Mouse (Mus musculus) myocyte (in vitro differentiated cells): ENCODE measurements around the gene Dpyd. TPM values are rescaled to one million over a fixed set of nuclear protein-coding genes. Genes with fewer than 3 reads are reported as not detected.

ENCODE experiments used
- H3K27me3 ChIP-seq: one replicate; pipeline ENCODE4 v1.6.1; 2011; ENCODE audit not compliant: control insufficient read depth, insufficient read depth, insufficient read length
- H3K36me3 ChIP-seq: one replicate; pipeline ENCODE4 v1.6.1; 2011; ENCODE audit not compliant: control insufficient read depth, insufficient read depth
- H3K4me2 ChIP-seq: one replicate; pipeline ENCODE4 v1.6.1; 2011; ENCODE audit warnings: low read depth, control low read depth
- H3K4me3 ChIP-seq: one replicate; pipeline ENCODE4 v1.5.1; 2011; ENCODE audit warnings: mild to moderate bottlenecking, control low read depth, moderate library complexity
- H3K79me2 ChIP-seq: one replicate; pipeline ENCODE4 v1.6.1; 2011; ENCODE audit not compliant: control insufficient read depth, insufficient read depth
- H3ac ChIP-seq: one replicate; pipeline ENCODE4 v1.6.1; 2011; ENCODE audit not compliant: control insufficient read depth, insufficient read length
- CEBPB ChIP-seq: IDR thresholded peaks from 2 replicates; pipeline ENCODE4 v1.6.1; 2011; ENCODE audit warnings: mild to moderate bottlenecking, moderate library complexity; ENCODE audit not compliant: poor library complexity, insufficient read depth, severe bottlenecking
- E2F4 ChIP-seq: IDR thresholded peaks from one replicate; pipeline ENCODE4 v1.6.1; 2011; ENCODE audit warnings: mild to moderate bottlenecking, control low read depth, moderate library complexity; ENCODE audit not compliant: insufficient read depth
- MAX ChIP-seq: IDR thresholded peaks from one replicate; pipeline ENCODE4 v1.6.1; 2011; ENCODE audit warnings: low read depth, mild to moderate bottlenecking, control low read depth
- MYOD1 ChIP-seq, 3 experiments: IDR thresholded peaks; one replicate each; pipeline ENCODE4 v1.6.1; 2011; ENCODE audit warnings: control low read depth in 2 of 3, low read depth in 2 of 3, mild to moderate bottlenecking in 2 of 3, moderate library complexity in 1 of 3; ENCODE audit not compliant: insufficient read length in 2 of 3, control insufficient read depth in 1 of 3
- MYOG ChIP-seq, 3 experiments: IDR thresholded peaks; one replicate each; pipeline ENCODE4 v1.6.1; 2011; ENCODE audit warnings: control low read depth in 2 of 3, low read depth in 2 of 3, mild to moderate bottlenecking in 2 of 3; ENCODE audit not compliant: insufficient read length in 2 of 3, control insufficient read depth in 1 of 3, insufficient read depth in 1 of 3
- POLR2A ChIP-seq: IDR thresholded peaks from one replicate; pipeline ENCODE4 v1.6.1; 2011; ENCODE audit warnings: low read depth, mild to moderate bottlenecking, control low read depth, moderate library complexity; ENCODE audit not compliant: insufficient read length
- POLR2AphosphoS2 ChIP-seq: IDR thresholded peaks from one replicate; pipeline ENCODE4 v1.6.1; 2011; ENCODE audit warnings: low read depth, control low read depth; ENCODE audit not compliant: insufficient read length
- REST ChIP-seq: IDR thresholded peaks from one replicate; pipeline ENCODE4 v1.6.1; 2011; ENCODE audit warnings: mild to moderate bottlenecking, control low read depth, moderate library complexity; ENCODE audit not compliant: insufficient read depth, insufficient read length
- SRF ChIP-seq: IDR thresholded peaks from one replicate; pipeline ENCODE4 v1.6.1; 2011; ENCODE audit warnings: low read depth; ENCODE audit not compliant: control insufficient read depth, insufficient read length
- TCF12 ChIP-seq: IDR thresholded peaks from one replicate; pipeline ENCODE4 v1.6.1; 2011; ENCODE audit warnings: mild to moderate bottlenecking, control low read depth; ENCODE audit not compliant: poor library complexity, insufficient read depth, severe bottlenecking
- TCF3 ChIP-seq: IDR thresholded peaks from one replicate; pipeline ENCODE4 v1.6.1; 2011; ENCODE audit warnings: low read depth, control low read depth; ENCODE audit not compliant: insufficient read length
- USF1 ChIP-seq: IDR thresholded peaks from one replicate; pipeline ENCODE4 v1.6.1; 2011; ENCODE audit warnings: low read depth, mild to moderate bottlenecking, control low read depth, moderate library complexity
- polyA plus RNA-seq: library from polyadenylated mRNA; unstranded; fragments of >200 nt; fragmentation: generic; extraction: Trizol; gene quantifications from one replicate; pipeline ENCODE4 v1.2.1, GENCODE M21; 2012; ENCODE audit warnings: missing spikeins

Dpyd gene
- polyA plus RNA-seq, 1 experiment = 2.0 TPM

GRCm38 (mm10) chr3:118899036-118899435, 337.1 kb downstream of the Dpyd start:
- H3K4me2 ChIP-seq = no peak overlapping the region
- TF ChIP-seq POLR2AphosphoS2 (no peak), POLR2A (no peak), SRF (no peak), CEBPB (no peak), MYOD1 (IDR thresholded peaks at IDR 0.05; ENCODE audit: control insufficient read depth in 1 of 3, insufficient read length in 2 of 3, low read depth in 2 of 3) (no peak), MAX (no peak), TCF3 (no peak), E2F4 (no peak), REST (no peak), USF1 (no peak), MYOG (IDR thresholded peaks at IDR 0.05; ENCODE audit: control insufficient read depth in 1 of 3, insufficient read depth in 1 of 3, insufficient read length in 2 of 3, low read depth in 2 of 3) (no peak), TCF12 (no peak)
- no peak overlapping the region for H3ac ChIP-seq
- H3K36me3 ChIP-seq = no peaks in the 10 kb centered on the region
- H3K79me2 ChIP-seq = no peaks in the 10 kb centered on the region
- H3K4me3 ChIP-seq = no peak overlapping the region
- H3K27me3 ChIP-seq = no peaks in the 10 kb centered on the region

- Histone ChIP-seq H3K27me3 (no peaks in the 10 kb centered on the region), H3K79me2 (no peaks in the 10 kb centered on the region), H3K36me3 (no peaks in the 10 kb centered on the region), H3ac (no peak overlapping the region), H3K4me2 (no peak overlapping the region), H3K4me3 (no peak overlapping the region)
- no peak for TF ChIP-seq USF1
- TF ChIP-seq MYOD1 (IDR thresholded peaks at IDR 0.05; ENCODE audit: control insufficient read depth in 1 of 3, insufficient read length in 2 of 3, low read depth in 2 of 3) = no peak
- TF ChIP-seq TCF3 = no peak
- no peak for TF ChIP-seq MAX
- no peak for TF ChIP-seq SRF
- no peak for TF ChIP-seq REST
- no peak for TF ChIP-seq E2F4
- TF ChIP-seq TCF12 = no peak
- no peak for TF ChIP-seq POLR2A
- no peak for TF ChIP-seq CEBPB
- no peak for TF ChIP-seq MYOG (IDR thresholded peaks at IDR 0.05; ENCODE audit: control insufficient read depth in 1 of 3, insufficient read depth in 1 of 3, insufficient read length in 2 of 3, low read depth in 2 of 3)
- no peak for TF ChIP-seq POLR2AphosphoS2
Measured at GRCm38 (mm10) chr3:118991312-118991711, 429.4 kb downstream of the Dpyd start.

GRCm38 (mm10) chr3:118991793-118992192, 429.9 kb downstream of the Dpyd start:
- Histone ChIP-seq H3ac (no peak overlapping the region), H3K36me3 (no peaks in the 10 kb centered on the region), H3K4me3 (no peak overlapping the region), H3K4me2 (no peak overlapping the region), H3K79me2 (no peaks in the 10 kb centered on the region), H3K27me3 (no peaks in the 10 kb centered on the region)
- TF ChIP-seq TCF3 = no peak
- TF ChIP-seq POLR2A = no peak
- TF ChIP-seq TCF12 = no peak
- no peak for TF ChIP-seq E2F4
- TF ChIP-seq POLR2AphosphoS2 = no peak
- no peak for TF ChIP-seq USF1
- TF ChIP-seq SRF = no peak
- TF ChIP-seq MYOG (IDR thresholded peaks at IDR 0.05; ENCODE audit: control insufficient read depth in 1 of 3, insufficient read depth in 1 of 3, insufficient read length in 2 of 3, low read depth in 2 of 3) = no peak
- TF ChIP-seq MAX = no peak
- TF ChIP-seq REST = no peak
- no peak for TF ChIP-seq MYOD1 (IDR thresholded peaks at IDR 0.05; ENCODE audit: control insufficient read depth in 1 of 3, insufficient read length in 2 of 3, low read depth in 2 of 3)
- no peak for TF ChIP-seq CEBPB

- no peaks in the 10 kb centered on the region for H3K79me2 ChIP-seq
- H3K4me3 ChIP-seq = no peak overlapping the region
- TF ChIP-seq POLR2AphosphoS2 (no peak), USF1 (no peak), SRF (no peak), REST (no peak), E2F4 (no peak), MYOD1 (IDR thresholded peaks at IDR 0.05; ENCODE audit: control insufficient read depth in 1 of 3, insufficient read length in 2 of 3, low read depth in 2 of 3) (no peak), TCF12 (no peak), MAX (no peak), MYOG (IDR thresholded peaks at IDR 0.05; ENCODE audit: control insufficient read depth in 1 of 3, insufficient read depth in 1 of 3, insufficient read length in 2 of 3, low read depth in 2 of 3) (no peak), POLR2A (no peak), CEBPB (no peak), TCF3 (no peak)
- H3K4me2 ChIP-seq = no peak overlapping the region
- H3K27me3 ChIP-seq = no peaks in the 10 kb centered on the region
- no peaks in the 10 kb centered on the region for H3K36me3 ChIP-seq
- no peak overlapping the region for H3ac ChIP-seq
Measured at GRCm38 (mm10) chr3:119021255-119021654, 459.3 kb downstream of the Dpyd start.

GRCm38 (mm10) chr3:119042611-119043010, 480.7 kb downstream of the Dpyd start:
- Histone ChIP-seq H3K27me3 (no peaks in the 10 kb centered on the region), H3K4me3 (no peak overlapping the region), H3K79me2 (no peaks in the 10 kb centered on the region), H3K4me2 (no peak overlapping the region), H3ac (no peak overlapping the region), H3K36me3 (no peaks in the 10 kb centered on the region)
- TF ChIP-seq CEBPB (no peak), MAX (no peak), REST (no peak), TCF3 (no peak), E2F4 (no peak), MYOD1 (IDR thresholded peaks at IDR 0.05; ENCODE audit: control insufficient read depth in 1 of 3, insufficient read length in 2 of 3, low read depth in 2 of 3) (no peak), POLR2AphosphoS2 (no peak), POLR2A (no peak), USF1 (no peak), SRF (no peak), TCF12 (no peak), MYOG (IDR thresholded peaks at IDR 0.05; ENCODE audit: control insufficient read depth in 1 of 3, insufficient read depth in 1 of 3, insufficient read length in 2 of 3, low read depth in 2 of 3) (no peak)
